Mouse (Mus musculus) liver, adult 2 months (tissue): Measurements from ENCODE around the gene Yeats4. TPM values are rescaled to one million over a fixed set of nuclear protein-coding genes. Genes with fewer than 3 reads are reported as not detected.

Source experiments
- DNase-seq: peaks from one replicate; pipeline ENCODE4 v3.0.0-alpha.2; 2011; ENCODE audit warnings: low read depth, low spot score; ENCODE audit errors: extremely low read depth
- H3K27ac ChIP-seq: fragments of 200-500 bp; replicated peaks from 2 replicates; pipeline ENCODE4 v1.5.1; 2012; ENCODE audit warnings: low read depth, mild to moderate bottlenecking, control low read depth, inconsistent platforms, low read length; ENCODE audit not compliant: insufficient read depth
- H3K27me3 ChIP-seq: fragments of 200-500 bp; 2 replicates; pipeline ENCODE4 v1.6.1; 2012; ENCODE audit warnings: mild to moderate bottlenecking, moderate library complexity, low read length, inconsistent platforms; ENCODE audit not compliant: control insufficient read depth, insufficient read depth
- H3K36me3 ChIP-seq: fragments of 200-500 bp; 2 replicates; pipeline ENCODE4 v1.6.1; 2012; ENCODE audit warnings: low read length, inconsistent platforms; ENCODE audit not compliant: control insufficient read depth, insufficient read depth
- H3K4me1 ChIP-seq: fragments of 200-500 bp; 2 replicates; pipeline ENCODE4 v1.6.1; 2011; ENCODE audit warnings: low read length; ENCODE audit not compliant: control insufficient read depth, insufficient read depth
- H3K4me3 ChIP-seq: fragments of 200-500 bp; 2 replicates; pipeline ENCODE4 v1.5.1; 2011; ENCODE audit warnings: low read depth, mild to moderate bottlenecking, control low read depth, low read length, moderate library complexity; ENCODE audit not compliant: insufficient read depth
- H3K79me2 ChIP-seq: fragments of 200-500 bp; 2 replicates; pipeline ENCODE4 v1.6.1; 2012; ENCODE audit warnings: inconsistent platforms, mild to moderate bottlenecking, low read length, moderate library complexity; ENCODE audit not compliant: control insufficient read depth, insufficient read depth
- H3K9ac ChIP-seq: fragments of 200-500 bp; 2 replicates; pipeline ENCODE4 v1.6.1; 2012; ENCODE audit warnings: low read depth, mild to moderate bottlenecking, control low read depth, inconsistent platforms, low read length
- CTCF ChIP-seq: fragments of 200-500 bp; IDR thresholded peaks from 2 replicates; pipeline ENCODE4 v1.5.1; 2011; ENCODE audit warnings: low read depth, low read length, control low read depth
- POLR2A ChIP-seq: fragments of 200-500 bp; IDR thresholded peaks from 2 replicates; pipeline ENCODE4 v1.6.1; 2011; ENCODE audit warnings: low read length, control low read depth; ENCODE audit not compliant: insufficient read depth; ENCODE audit errors: extremely low read depth
- WGBS: fragments of 180-500 bp; shearing (Covaris S2); methylation state at CpG from one replicate; pipeline ENCODE4 v1.1.7; 2018; 5-methylcytosine and 5-hydroxymethylcytosine counted together
- polyA plus RNA-seq: library from polyadenylated mRNA; depleted of rRNA; stranded (reverse); fragments of >200 nt; gene quantifications from 2 replicates; pipeline ENCODE4 v1.2.3, GENCODE M21; 2012
- total RNA-seq: library from RNA; depleted of rRNA; stranded (reverse); fragments of >200 nt; gene quantifications from 2 replicates; pipeline ENCODE4 v1.2.3, GENCODE M21; 2014

Yeats4 gene
- total and polyA plus RNA-seq, 2 experiments = 17.9 to 19.6 TPM

- WGBS = 74% methylated on average over 16 of the region's 16 CpGs
- Histone ChIP-seq H3K4me3 (no peak overlapping the region), H3K36me3 (no peaks in the 10 kb centered on the region), H3K27ac (no peak overlapping the region), H3K27me3 (no peaks in the 10 kb centered on the region), H3K4me1 (no peaks in the 10 kb centered on the region; the same call in 1 of the 2 replicates), H3K9ac (no peak overlapping the region), H3K79me2 (no peaks in the 10 kb centered on the region)
- peak; percentile 56 for DNase-seq
- TF ChIP-seq POLR2A (no peak), CTCF (no peak)
These were observed 5.5 kb upstream of the Yeats4 start for GRCm38 (mm10) chr10:117229826-117230225.

- Histone ChIP-seq H3K9ac (no peak overlapping the region), H3K36me3 (peaks cover 2% of the 10 kb centered on the region; the same call in 1 of the 2 replicates), H3K4me3 (no peak overlapping the region), H3K4me1 (peaks cover 3% of the 10 kb centered on the region), H3K27ac (no peak overlapping the region), H3K79me2 (no peaks in the 10 kb centered on the region; the same call in 1 of the 2 replicates), H3K27me3 (no peaks in the 10 kb centered on the region)
- no peak for DNase-seq
- WGBS = 85% methylated on average over 3 of the region's 3 CpGs
- TF ChIP-seq POLR2A (no peak), CTCF (no peak)
These were observed 1.7 kb upstream of the Yeats4 start for GRCm38 (mm10) chr10:117226002-117226401.

GRCm38 (mm10) chr10:117225094-117225493 lies 787 bp upstream of the Yeats4 start:
- Histone ChIP-seq H3K4me3 (no peak overlapping the region), H3K79me2 (no peaks in the 10 kb centered on the region; the same call in 1 of the 2 replicates), H3K27me3 (no peaks in the 10 kb centered on the region), H3K27ac (no peak overlapping the region; the same call in 1 of the 2 replicates), H3K36me3 (peaks cover 7% of the 10 kb centered on the region; the same call in 1 of the 2 replicates), H3K4me1 (peaks cover 3% of the 10 kb centered on the region), H3K9ac (no peak overlapping the region)
- TF ChIP-seq POLR2A (no peak), CTCF (no peak)
- DNase-seq = peak; percentile 12
- 55% methylated on average over 8 of the region's 8 CpGs for WGBS

- WGBS = 2% methylated on average over 9 of the region's 9 CpGs
- H3K27ac ChIP-seq = no peak overlapping the region
- H3K79me2 ChIP-seq = no peaks in the 10 kb centered on the region; the same call in 1 of the 2 replicates
- TF ChIP-seq CTCF (no peak), POLR2A (no peak)
- no peak for DNase-seq
- no peaks in the 10 kb centered on the region for H3K27me3 ChIP-seq
- H3K4me3 ChIP-seq = peak overlapping the region; percentile 85
- peaks cover 3% of the 10 kb centered on the region for H3K4me1 ChIP-seq
- peaks cover 10% of the 10 kb centered on the region; the same call in 1 of the 2 replicates for H3K36me3 ChIP-seq
- peak overlapping the region; percentile 12; the same call in 1 of the 2 replicates for H3K9ac ChIP-seq
These were observed 577 bp downstream of the Yeats4 start for GRCm38 (mm10) chr10:117223758-117224101.

DNA sequence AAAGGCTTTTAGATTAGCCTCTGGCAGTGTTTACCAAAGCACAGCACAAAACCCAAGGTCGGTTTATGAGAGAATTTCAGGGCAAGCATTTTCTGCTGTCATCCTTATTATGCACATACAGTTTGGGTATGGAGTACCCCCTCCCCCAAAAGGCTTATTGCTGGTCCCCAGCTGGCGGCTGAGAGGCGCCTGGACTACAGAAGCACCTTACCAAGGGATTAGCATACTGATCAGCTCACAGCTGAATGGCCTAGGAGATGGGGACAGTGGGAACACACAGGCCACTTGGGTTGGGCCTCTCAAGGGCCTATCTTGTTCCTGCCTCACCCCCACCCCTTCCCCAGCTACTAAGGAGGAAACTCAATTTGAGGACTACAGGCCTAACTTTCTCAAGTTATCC lies 1.5 kb downstream of the Yeats4 start:
- WGBS = 74% methylated on average over 3 of the region's 3 CpGs
- H3K4me1 ChIP-seq = peaks cover 3% of the 10 kb centered on the region
- H3K36me3 ChIP-seq = peaks cover 10% of the 10 kb centered on the region; the same call in 1 of the 2 replicates
- H3K9ac ChIP-seq = no peak overlapping the region
- H3K79me2 ChIP-seq = no peaks in the 10 kb centered on the region; the same call in 1 of the 2 replicates
- H3K4me3 ChIP-seq = no peak overlapping the region
- no peak for TF ChIP-seq CTCF
- DNase-seq = no peak
- H3K27ac ChIP-seq = no peak overlapping the region
- no peaks in the 10 kb centered on the region for H3K27me3 ChIP-seq

- Histone ChIP-seq H3K79me2 (no peaks in the 10 kb centered on the region; the same call in 1 of the 2 replicates), H3K9ac (no peak overlapping the region), H3K4me3 (no peak overlapping the region), H3K36me3 (peaks cover 31% of the 10 kb centered on the region), H3K27ac (no peak overlapping the region), H3K27me3 (no peaks in the 10 kb centered on the region), H3K4me1 (no peaks in the 10 kb centered on the region)
- WGBS = 96% methylated on average over 8 of the region's 8 CpGs
- DNase-seq = no peak
- no peak for TF ChIP-seq CTCF
- TF ChIP-seq POLR2A = no peak
These were observed 6.0 kb downstream of the Yeats4 start for GRCm38 (mm10) chr10:117218351-117218750.
